Mouse (Mus musculus): ENCODE measurements at regions not wholly inside any gene's neighbourhood (a gene's known extent, or its start where the extent isn't known, plus 50 kb on each side); places are given as distances from the start of the nearest gene placed in this dataset.

GRCm38 (mm10) chr4:114712921-114713527, 108.5 kb upstream of the Gm12830 start:
- no peak for DNase-seq (ENCODE audit: low read depth, low spot score)
- 71% methylated on average over 4 of the region's 4 CpGs for WGBS

GRCm38 (mm10) chr4:114716703-114717102, 104.8 kb upstream of the Gm12830 start:
- 66% methylated on average over 2 of the region's 2 CpGs for WGBS
- no peak for DNase-seq (ENCODE audit: low read depth, low spot score)

GRCm38 (mm10) chr4:114720696-114721095, 100.8 kb upstream of the Gm12830 start:
- no peak for DNase-seq (ENCODE audit: low read depth, low spot score)
- WGBS = 66% methylated on average over 3 of the region's 3 CpGs

GRCm38 (mm10) chr4:114721386-114721785, 100.1 kb upstream of the Gm12830 start:
- no peak for DNase-seq (ENCODE audit: low read depth, low spot score)

GRCm38 (mm10) chr4:114728235-114729000, 93.1 kb upstream of the Gm12830 start:
- no peak for DNase-seq (ENCODE audit: low read depth, low spot score)
- 96% methylated on average over 11 of the region's 11 CpGs for WGBS

More at GRCm38 (mm10) chr4:114721386-114721785, 100.1 kb upstream of the Gm12830 start:
- 62% methylated on average over 2 of the region's 2 CpGs for WGBS

- WGBS = 82% methylated on average over 10 of the region's 10 CpGs
Measured at GRCm38 (mm10) chr4:114733256-114734004, 88.1 kb upstream of the Gm12830 start.

GRCm38 (mm10) chr4:114738903-114739667, 82.4 kb upstream of the Gm12830 start:
- WGBS = 46% methylated on average over 16 of the region's 16 CpGs
- DNase-seq (ENCODE audit: low read depth, low spot score) = no peak

More at GRCm38 (mm10) chr4:114733256-114734004, 88.1 kb upstream of the Gm12830 start:
- DNase-seq (ENCODE audit: low read depth, low spot score) = no peak

GRCm38 (mm10) chr4:114748131-114748530, 73.4 kb upstream of the Gm12830 start:
- no peak for DNase-seq (ENCODE audit: low read depth, low spot score)
- WGBS = 73% methylated on average over 2 of the region's 2 CpGs

GRCm38 (mm10) chr4:114759837-114760236, 61.7 kb upstream of the Gm12830 start:
- no peak for DNase-seq (ENCODE audit: low read depth, low spot score)

GRCm38 (mm10) chr4:114766643-114767393, 54.7 kb upstream of the Gm12830 start:
- DNase-seq (ENCODE audit: low read depth, low spot score) = no peak
- 74% methylated on average over 22 of the region's 22 CpGs for WGBS

Measured in large intestine, adult 2 months (tissue).